Mouse (Mus musculus) ES-E14 (cell line): ENCODE data around the gene Fbln2. TPM values are rescaled to one million over a fixed set of nuclear protein-coding genes. Genes with fewer than 3 reads are reported as not detected.

ENCODE experiments used
- DNase-seq: peaks from one replicate; pipeline ENCODE4 v3.0.0-alpha.2; 2013; ENCODE audit warnings: low read depth, low spot score
- H3K27ac ChIP-seq: 2 replicates; pipeline ENCODE4 v1.5.1; 2012; ENCODE audit warnings: low read depth, mild to moderate bottlenecking, low read length, moderate library complexity, mixed read lengths; ENCODE audit not compliant: poor library complexity, insufficient read depth, severe bottlenecking
- H3K36me3 ChIP-seq: 2 replicates; pipeline ENCODE4 v1.6.1; 2012; ENCODE audit warnings: mild to moderate bottlenecking, low read length, moderate library complexity, mixed read lengths; ENCODE audit not compliant: control insufficient read depth, poor library complexity, insufficient read depth, severe bottlenecking
- H3K4me1 ChIP-seq, 2 experiments: fragments of 150-350 bp in 1 of 2; sonication (generic) in 1 of 2; 2 replicates each; pipeline ENCODE4 v1.6.1; 2012; ENCODE audit warnings: low read length in 2 of 2, mild to moderate bottlenecking in 1 of 2, mixed read lengths in 1 of 2; ENCODE audit not compliant: control insufficient read depth in 2 of 2, insufficient read depth in 2 of 2, poor library complexity in 1 of 2
- H3K4me3 ChIP-seq, 2 experiments: fragments of 150-350 bp in 1 of 2; sonication (generic) in 1 of 2; 2 replicates each; pipeline ENCODE4 v1.5.1; 2012; ENCODE audit warnings: low read length in 2 of 2, low read depth in 1 of 2, mild to moderate bottlenecking in 1 of 2, mixed read lengths in 1 of 2; ENCODE audit not compliant: insufficient read depth in 1 of 2, poor library complexity in 1 of 2, severe bottlenecking in 1 of 2
- H3K9ac ChIP-seq: 2 replicates; pipeline ENCODE4 v1.6.1; 2012; ENCODE audit warnings: low read depth, mild to moderate bottlenecking, low read length, mixed read lengths; ENCODE audit not compliant: poor library complexity, insufficient read depth, severe bottlenecking
- H3K9me3 ChIP-seq: fragments of 150-350 bp; sonication (generic); 2 replicates; pipeline ENCODE4 v1.6.1; 2012; ENCODE audit warnings: low read depth, mild to moderate bottlenecking, low read length; ENCODE audit not compliant: control insufficient read depth, insufficient read depth
- CHD2 ChIP-seq: IDR thresholded peaks from 2 replicates; pipeline ENCODE4 v1.6.1; 2014; ENCODE audit warnings: mild to moderate bottlenecking, low read depth, low read length, inconsistent platforms
- HCFC1 ChIP-seq: IDR thresholded peaks from 2 replicates; pipeline ENCODE4 v1.6.1; 2012; ENCODE audit warnings: low read length, inconsistent platforms, borderline replicate concordance; ENCODE audit not compliant: insufficient read depth
- MAFK ChIP-seq: IDR thresholded peaks from 2 replicates; pipeline ENCODE4 v1.6.1; 2014; ENCODE audit warnings: mild to moderate bottlenecking, low read depth, low read length, inconsistent platforms; ENCODE audit not compliant: insufficient read depth
- ZC3H11A ChIP-seq: IDR thresholded peaks from 2 replicates; pipeline ENCODE4 v1.6.1; 2012; ENCODE audit warnings: low read depth, mild to moderate bottlenecking, inconsistent platforms, low read length, borderline replicate concordance
- ZNF384 ChIP-seq: IDR thresholded peaks from 2 replicates; pipeline ENCODE4 v1.6.1; 2012; ENCODE audit warnings: low read depth, low read length, inconsistent platforms
- in situ Hi-C, 2 experiments: fragments of 600-800 bp; cut with MboI; formaldehyde crosslinking; loops; one replicate each; pipeline ENCODE4 v1.15.1; 2025; ENCODE audit warnings: low sequenced_read_pairs in 2 of 2, inconsistent platforms in 1 of 2; ENCODE audit not compliant: unreplicated experiment in 2 of 2
- total RNA-seq: library from RNA; depleted of rRNA; stranded (reverse); fragments of 300-350 nt; gene quantifications from 2 replicates; pipeline ENCODE4 v1.2.3, GENCODE M21; 2012

Fbln2 gene
- total RNA-seq, 1 experiment: 24.7 TPM

- TF ChIP-seq ZC3H11A: no peak
- no peak for TF ChIP-seq MAFK
- no peak for TF ChIP-seq ZNF384
- TF ChIP-seq CHD2: no peak
- no peak for TF ChIP-seq HCFC1
- Histone ChIP-seq H3K4me3 (peak overlapping the region; percentile 46 to 55), H3K36me3 (no peaks in the 10 kb centered on the region), H3K27ac (no peak overlapping the region), H3K9ac (peak overlapping the region; percentile 55), H3K9me3 (no peaks in the 10 kb centered on the region), H3K4me1 (peaks cover 0 to 4% of the 10 kb centered on the region in 2 experiments; a peak in 2 of 4 replicates)
- no peak for DNase-seq
- in situ Hi-C loops: loop anchor here (5.0 to 10.0 kb wide), 3 partner anchors 117 to 130 kb away; partner anchors contain the start of gene Wnt7a (in 2 of the 2)
Measured at GRCm38 (mm10) chr6:91284521-91285449, 72.5 kb downstream of the Fbln2 start.

GRCm38 (mm10) chr6:91285450-91285790, 73.2 kb downstream of the Fbln2 start:
- H3K36me3 ChIP-seq: no peaks in the 10 kb centered on the region
- H3K4me1 ChIP-seq: peaks cover 0 to 4% of the 10 kb centered on the region in 2 experiments; a peak in 2 of 4 replicates
- no peak overlapping the region for H3K27ac ChIP-seq
- TF ChIP-seq HCFC1 (0 out of 2 replicates have a peak, but pooled peaks have one; percentile 12), MAFK (no peak), ZC3H11A (peak; percentile 68)
- peak overlapping the region; percentile 55; the same call in 1 of the 2 replicates for H3K9ac ChIP-seq
- H3K4me3 ChIP-seq: peak overlapping the region; percentile 46 to 55
- in situ Hi-C loops: loop anchor here in 1 of 2 experiments (10.0 kb wide), 1 partner anchor 129 kb away; the partner anchor contains the start of gene Wnt7a
- H3K9me3 ChIP-seq: no peaks in the 10 kb centered on the region
- no peak for DNase-seq

- Histone ChIP-seq H3K4me3 (peak overlapping the region; percentile 46 to 55; a peak in 3 of 4 replicates), H3K4me1 (peaks cover 0 to 4% of the 10 kb centered on the region in 2 experiments; a peak in 2 of 4 replicates), H3K27ac (no peak overlapping the region), H3K36me3 (no peaks in the 10 kb centered on the region), H3K9me3 (no peaks in the 10 kb centered on the region), H3K9ac (no peak overlapping the region)
- DNase-seq: no peak
- in situ Hi-C loops: loop anchor here in 1 of 2 experiments (10.0 kb wide), 1 partner anchor 129 kb away; the partner anchor contains the start of gene Wnt7a
- TF ChIP-seq ZC3H11A (no peak), CHD2 (no peak), MAFK (no peak), ZNF384 (no peak)
Measured at GRCm38 (mm10) chr6:91285814-91286545, 73.7 kb downstream of the Fbln2 start.

- no peak for TF ChIP-seq MAFK
- peak; percentile 29; the same call in 1 of the 2 replicates for TF ChIP-seq HCFC1
- no peak for TF ChIP-seq ZNF384
- TF ChIP-seq CHD2: no peak
- TF ChIP-seq ZC3H11A: peak; percentile 81
- in situ Hi-C loops: loop anchor here in 1 of 2 experiments (10.0 kb wide), 1 partner anchor 128 kb away; the partner anchor contains the start of gene Wnt7a
- Histone ChIP-seq H3K4me3 (no peak overlapping the region), H3K4me1 (peaks cover 0 to 4% of the 10 kb centered on the region in 2 experiments; a peak in 2 of 4 replicates), H3K36me3 (no peaks in the 10 kb centered on the region), H3K9ac (no peak overlapping the region), H3K9me3 (no peaks in the 10 kb centered on the region), H3K27ac (no peak overlapping the region)
- peak; percentile 86 for DNase-seq
Measured at GRCm38 (mm10) chr6:91286624-91287023, 74.4 kb downstream of the Fbln2 start.
